Mouse (Mus musculus) 416B (cell line): ENCODE results near the gene Naa25.

ENCODE experiments used
- DNase-seq: peaks from one replicate; pipeline ENCODE4 v3.0.0; 2011; ENCODE audit warnings: low read depth

The Naa25 gene

DNA sequence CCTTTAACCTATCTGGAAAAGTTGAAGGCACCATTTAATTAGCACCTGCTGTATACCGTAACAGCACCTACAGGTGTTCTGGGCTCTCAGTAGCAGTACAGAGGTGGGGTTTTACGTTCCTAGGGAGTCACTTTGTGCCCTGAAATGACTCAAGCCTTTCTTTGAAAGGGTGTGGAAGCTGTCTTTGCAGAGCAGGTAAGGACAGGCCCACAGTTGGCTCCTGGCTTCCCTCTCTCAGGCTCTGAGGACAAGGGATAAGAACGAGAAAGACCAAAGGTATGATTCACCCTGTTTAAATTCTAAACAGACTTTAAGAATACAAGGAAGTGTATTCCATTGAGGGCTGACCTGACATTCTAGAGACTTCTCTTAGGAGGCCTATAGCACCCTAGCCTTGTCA is 4.3 kb upstream of the Naa25 start:
- DNase-seq: no peak

DNA sequence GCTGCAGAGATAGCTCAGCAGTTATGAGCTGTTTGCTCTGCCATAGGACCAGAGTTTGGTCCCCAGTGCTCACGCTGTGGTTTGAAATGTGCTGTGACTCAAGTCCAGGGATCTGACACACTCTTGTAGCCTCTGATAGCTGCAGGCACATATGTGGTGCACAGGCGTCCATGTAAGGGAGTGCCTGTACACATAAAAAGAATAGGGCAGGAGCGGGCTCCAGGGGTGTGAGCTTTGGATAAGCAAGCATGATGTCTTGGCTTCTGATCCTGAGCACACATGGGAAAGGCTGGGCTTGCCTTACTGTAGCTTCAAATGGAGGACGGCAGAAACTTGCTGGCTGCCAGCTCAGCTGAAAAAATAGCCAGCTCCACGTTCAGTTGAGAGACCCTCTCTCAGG is 2.1 kb upstream of the Naa25 start:
- DNase-seq: no peak

DNA sequence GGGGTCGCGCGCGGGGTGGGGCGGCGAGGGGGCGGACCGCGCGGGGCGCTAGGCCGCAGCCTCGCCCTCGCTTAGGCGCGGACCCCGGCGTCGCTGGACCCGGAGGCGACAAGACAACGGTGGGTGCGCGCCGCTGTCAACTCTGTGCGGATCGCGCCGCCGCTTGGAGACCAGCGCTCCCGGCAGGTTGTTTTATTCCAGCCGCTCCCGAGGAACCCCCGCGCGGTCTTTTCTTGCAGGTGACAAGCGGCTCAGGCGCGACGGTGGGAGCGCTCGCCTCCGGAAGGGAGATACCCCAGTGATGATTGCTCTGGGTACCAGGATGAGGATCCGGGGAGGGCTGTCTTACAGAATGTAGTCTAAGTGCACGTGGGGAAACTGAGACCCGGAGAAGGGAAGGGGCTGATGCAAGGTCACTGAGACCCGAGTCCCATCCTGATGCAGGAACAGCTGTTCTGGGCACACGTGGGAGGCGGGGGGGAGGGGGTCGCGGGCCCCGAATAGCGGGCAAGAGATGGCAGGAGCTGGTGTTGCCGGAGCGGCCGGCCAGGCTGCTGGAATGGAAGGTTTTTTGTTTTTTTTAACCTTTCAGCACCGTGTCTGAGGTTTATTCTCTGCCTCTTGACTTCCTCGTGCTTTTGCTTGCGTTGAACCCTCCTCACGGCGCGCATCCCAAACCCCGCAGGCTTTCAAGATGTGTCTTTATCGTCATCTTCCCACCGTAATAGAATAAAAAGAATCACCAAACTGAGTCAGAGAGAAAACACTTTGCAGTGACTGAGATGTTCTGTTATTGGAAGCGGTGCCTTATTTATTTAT is 619 bp downstream of the Naa25 start:
- peak; percentile 43 for DNase-seq

DNA sequence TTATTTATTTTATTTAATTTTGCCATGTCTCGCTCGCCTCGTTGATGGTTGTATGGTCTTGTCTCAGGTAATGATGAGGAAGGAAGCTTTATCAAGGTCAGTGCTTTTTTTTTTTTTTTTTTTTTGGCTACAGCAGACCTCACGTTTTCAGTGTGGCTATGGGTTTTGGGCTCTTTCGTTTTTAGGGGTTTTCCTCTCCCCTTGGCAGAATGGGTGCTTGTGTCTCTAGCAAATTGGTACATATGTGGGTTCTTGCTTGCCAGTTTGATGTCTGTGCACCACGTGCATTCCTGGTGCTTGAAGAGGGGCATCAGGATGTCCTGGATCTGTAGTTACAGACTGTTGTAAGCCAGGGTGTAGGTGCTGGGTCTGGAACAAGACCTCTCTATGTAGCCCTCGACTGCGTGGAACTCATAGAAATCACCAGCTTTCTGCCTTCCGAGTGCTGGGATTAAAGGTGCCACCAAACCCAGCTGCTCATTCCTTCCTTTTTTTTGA is 1.3 kb downstream of the Naa25 start:
- DNase-seq: no peak

DNA sequence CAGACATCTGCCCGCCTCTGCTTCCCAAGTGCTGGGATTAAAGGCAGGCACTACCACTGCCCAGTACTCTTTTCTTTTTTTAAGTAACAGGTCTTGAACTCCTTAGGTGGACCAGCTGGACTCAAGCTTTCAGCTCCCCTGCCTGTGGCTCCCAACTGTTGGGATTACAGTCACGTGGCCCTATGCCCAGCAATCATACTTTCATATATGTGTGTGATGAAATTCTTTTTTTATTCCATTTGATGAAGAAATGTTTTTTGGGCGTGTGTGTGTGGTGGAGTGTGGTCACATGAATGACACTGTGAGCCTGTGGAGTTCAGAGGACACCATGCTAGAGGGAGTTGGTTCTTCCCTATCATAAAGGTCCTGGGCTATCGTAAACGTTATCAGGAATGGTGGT is 1.8 kb downstream of the Naa25 start:
- DNase-seq: peak; percentile 41

DNA sequence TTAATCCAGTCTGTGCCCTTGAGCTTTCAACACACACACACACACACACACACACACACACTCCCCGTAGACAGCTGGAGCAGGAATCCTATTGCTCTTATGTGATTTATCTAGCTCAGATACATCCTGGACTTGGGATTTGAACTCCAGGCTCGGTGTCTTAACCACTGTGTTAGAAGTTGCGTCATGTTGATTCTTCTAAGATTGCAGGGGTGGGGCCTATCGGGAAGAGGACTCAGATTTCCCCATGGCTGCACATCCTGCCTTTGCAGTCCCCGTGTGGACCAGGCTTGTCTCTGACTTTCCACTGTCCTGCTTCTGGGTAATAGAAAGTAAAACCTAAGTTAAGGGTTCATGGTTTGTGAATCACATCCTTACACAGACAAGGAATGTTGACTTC is 2.3 kb downstream of the Naa25 start:
- DNase-seq: peak; percentile 76

DNA sequence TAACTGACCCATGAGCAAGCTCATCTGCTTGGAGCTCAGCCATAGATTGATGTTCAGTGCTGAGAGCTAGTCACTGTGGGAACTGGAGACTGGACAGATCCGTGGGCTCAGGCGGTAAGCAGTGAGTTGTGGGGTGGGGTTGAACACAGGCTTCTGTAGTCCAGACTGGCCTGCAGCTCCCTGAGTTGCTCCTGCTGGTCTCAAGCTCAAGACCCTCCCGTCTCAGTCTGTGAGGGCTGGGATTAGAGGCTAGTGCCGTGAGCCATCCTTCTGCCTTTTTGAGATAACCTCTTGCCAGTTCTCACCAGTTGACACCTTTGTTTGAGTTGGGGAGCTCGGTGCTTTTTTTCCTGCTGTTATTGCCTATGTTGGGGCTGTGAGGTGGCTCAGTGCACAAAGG is 3.1 kb downstream of the Naa25 start:
- DNase-seq: no peak

DNA sequence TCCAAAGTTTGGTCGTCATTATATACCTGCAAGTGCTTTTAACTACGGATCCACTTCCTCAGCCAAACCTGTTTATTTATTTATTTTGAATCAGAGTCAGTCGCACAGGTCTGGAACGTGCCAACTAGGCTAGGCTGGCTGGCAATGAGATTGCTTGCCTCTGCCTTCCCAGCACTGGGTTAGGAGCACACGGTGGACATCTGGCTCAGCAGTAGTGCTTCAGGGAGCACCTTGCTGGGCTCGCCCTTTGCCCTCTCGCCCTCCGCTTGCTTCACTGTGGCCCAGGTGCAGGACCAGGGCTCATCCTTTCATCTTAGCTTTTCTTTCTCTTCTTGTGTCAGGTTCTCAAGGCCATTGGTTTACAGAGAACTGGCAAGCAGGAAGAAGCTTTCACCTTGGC is 10.1 kb downstream of the Naa25 start:
- DNase-seq: no peak

DNA sequence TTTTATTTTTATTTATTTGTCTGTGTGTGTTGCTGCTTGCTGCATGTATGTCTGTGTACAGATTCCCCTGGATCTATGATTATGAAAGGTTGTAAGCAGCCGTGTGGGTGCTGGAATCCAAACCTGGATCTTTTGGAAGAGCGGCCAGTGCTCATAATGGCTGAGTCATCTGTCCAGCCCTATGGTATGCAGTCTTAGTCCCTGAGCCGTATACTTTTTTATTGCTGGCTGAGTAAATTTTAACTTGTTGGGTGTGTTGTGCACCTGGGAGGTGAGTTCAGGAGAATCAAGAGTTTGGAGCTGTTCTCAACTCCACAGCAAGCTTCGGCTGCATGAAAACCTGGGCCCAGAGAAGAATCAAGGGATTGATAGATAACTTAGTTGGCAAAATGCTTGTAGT is 13.2 kb downstream of the Naa25 start:
- no peak for DNase-seq

DNA sequence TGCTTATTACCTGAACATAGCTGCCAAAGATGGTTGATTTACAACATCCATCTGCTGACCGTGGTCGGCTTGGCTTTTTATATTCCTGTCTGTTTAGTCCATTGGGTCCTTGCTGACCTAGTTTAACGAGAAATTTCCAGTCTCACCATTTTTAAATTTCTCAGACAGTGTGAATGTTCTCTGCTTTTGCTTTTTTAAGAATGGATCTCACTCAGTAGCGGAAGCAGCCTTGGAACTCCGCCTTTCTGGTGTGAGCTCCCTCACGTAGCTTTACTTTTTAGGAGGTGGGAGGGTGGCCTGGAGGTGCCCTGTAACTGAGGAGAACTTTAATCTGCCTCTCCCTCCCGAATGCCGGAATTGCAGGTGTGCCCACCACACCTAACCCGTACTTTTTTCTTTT is 23.0 kb downstream of the Naa25 start:
- no peak for DNase-seq

DNA sequence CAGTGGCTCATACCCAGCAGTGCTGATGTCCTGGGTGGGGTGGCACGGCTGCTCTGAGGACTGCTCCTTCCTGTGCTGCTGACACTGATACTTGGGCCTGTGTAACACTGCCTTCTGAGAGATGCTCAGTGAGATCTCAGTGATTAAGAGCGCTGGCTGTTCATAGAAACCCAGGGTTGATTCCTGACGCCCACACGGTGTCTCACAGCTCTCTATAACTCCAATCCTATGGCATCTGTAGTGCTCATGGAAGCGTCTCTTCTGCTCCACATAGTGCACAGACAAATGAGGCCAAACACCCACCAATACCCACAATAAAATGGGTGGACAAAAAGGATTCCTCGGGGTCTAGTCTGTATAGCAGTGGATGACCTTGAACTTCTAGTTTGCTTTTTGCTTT is 25.1 kb downstream of the Naa25 start:
- no peak for DNase-seq

DNA sequence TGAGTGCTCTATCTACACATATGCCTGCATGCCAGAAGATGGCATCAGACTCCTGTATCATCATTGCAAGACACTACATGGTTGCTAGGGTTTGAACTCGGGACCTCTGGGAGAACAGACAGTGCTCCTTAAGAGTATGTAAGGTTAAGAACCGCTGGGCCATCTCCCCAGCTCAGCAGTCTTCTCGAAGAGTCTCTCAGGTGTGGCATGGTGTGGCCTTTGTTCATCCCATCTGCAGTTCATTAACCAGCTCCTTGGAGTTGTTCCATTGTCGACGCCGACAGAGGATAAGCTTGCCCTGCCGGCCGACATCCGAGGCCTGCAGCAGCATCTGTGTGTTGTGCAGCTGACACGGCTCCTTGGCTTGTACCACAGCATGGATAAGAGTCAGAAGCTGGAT is 25.6 kb downstream of the Naa25 start:
- no peak for DNase-seq

DNA sequence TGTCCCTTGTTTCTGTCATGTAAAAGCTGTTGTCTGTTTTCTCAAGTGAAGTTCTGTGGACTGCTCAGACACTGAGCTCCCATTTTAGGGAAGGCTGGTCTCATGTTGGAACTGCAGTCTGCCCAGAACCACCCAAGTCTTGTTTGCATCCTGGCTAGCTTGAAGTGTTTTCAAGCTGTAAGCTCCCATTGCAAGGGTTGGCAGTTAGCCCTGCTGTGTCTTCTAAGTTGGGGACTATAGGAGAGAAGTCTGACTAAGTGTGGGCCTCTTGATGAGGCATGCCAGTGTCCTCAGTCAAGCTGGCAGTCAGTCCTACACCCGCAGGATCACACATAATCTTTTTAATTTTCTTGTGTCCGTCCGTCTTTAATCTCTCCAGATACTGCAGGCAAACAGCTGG is 31.2 kb downstream of the Naa25 start:
- no peak for DNase-seq

DNA sequence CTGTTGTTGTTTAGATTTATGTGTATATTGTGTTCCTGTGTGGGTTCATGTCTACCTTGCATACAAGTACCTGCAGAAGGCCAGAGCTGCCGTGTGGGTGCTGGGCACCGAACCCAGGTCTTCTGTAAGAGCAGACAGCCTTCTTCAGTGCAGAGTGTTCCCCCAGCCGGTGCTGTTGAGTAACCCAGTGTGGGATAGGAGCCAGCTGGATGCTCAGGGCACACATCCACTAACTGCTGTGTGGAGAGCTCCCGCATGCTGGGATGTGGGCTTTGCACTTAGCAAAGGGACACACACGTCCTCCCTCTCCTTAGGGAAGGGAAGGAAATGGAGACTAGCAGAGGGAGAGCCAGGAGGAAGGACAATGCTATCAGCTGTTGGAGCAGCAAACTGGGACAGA is 40.4 kb downstream of the Naa25 start:
- no peak for DNase-seq

DNA sequence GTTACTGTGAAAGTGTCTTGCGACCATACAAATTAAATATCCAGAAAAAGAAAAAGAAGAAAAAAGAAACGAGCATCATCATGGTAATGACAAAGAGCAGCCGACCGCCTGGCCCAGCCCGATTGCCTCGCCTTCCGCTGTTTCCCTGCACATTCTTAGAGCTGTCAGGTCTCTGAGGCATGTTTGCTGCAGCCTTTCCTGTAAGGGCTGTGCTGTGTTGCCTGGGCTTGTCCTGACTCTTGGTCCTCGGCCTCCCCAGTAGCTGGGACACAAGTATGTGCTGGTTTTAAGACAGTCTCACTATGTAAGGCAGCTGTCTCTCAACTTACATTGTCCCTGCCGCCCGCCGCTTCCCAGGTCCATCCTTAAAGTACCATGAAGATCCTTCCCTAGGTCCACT is 41.0 kb downstream of the Naa25 start:
- no peak for DNase-seq

DNA sequence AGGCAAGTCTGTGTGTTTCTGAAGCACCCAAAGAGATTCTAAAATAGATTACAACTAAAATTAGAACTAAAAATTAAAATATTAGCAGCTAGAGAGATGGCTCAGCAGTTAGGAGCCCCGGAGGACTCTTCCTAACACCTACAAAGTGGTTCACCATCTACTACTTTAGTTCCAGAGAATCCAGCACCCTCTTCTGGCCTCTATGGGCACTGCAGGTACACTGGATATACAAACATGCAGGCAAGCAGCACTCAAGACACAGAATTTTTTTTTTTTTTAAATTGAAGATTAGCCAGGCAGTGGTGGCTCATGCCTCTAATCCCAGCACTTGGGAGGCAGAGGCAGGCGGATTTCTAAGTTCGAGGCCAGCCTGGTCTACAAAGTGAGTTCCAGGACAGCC is 45.8 kb downstream of the Naa25 start:
- peak; percentile 74 for DNase-seq

DNA sequence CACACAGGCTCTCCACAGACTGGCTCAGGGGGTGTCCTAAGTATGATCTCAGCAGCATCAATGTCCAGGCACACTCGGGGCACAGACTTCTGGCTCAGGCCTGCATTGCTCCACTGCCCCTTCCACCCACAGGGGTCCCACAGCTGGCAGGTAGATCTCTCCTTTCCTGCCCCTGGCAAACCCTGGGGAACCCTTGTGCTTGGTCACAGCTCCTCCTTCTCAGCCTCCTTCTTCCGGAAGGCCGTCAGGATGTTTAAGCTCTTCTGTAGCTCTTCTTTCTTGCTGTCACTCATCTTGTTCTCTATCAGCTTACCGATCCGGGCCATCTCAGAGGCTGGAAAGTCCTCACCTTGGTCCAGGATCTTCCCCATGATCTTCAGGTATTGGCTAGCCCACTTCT is 47.1 kb downstream of the Naa25 start:
- DNase-seq: no peak

DNA sequence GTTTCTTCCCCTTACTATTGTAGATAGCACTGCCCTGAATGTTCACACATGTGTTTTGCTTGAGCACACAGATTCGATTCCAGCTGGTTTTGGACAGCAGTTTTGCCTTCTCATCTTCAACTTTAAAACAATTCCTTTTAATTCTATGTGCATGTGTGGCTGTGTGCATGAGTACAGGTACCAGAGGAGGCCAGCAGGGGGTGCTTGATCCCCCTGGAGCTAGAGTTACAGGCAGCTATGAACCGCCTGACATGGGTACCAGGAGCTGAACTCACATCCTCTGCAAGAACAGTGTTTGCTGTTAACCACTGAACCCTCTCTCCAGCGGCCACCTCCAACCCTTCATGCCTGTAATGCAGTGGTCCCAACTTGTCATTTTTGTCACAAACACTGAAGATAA is 50.7 kb downstream of the Naa25 start:
- peak; percentile 51 for DNase-seq

DNA sequence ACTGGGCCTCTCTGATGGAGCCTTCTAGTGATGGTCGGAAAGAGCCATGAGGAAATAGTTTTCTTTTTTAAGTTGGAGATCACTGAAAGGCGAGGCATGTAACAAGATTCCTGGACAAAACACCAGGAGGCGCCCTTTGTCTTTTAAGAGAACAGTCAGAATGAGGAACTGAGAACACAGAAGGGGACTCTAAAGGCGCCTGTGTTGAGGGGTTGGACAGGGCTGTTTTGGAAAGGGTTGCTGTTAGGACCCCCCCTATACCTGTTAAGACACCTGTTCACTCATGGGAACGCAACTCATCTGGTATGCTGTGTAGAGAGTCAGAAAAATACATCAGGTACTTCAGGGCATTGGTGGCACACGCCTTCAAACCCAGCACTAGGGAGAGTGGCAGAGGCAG is 52.2 kb downstream of the Naa25 start:
- peak; percentile 87 for DNase-seq

DNA sequence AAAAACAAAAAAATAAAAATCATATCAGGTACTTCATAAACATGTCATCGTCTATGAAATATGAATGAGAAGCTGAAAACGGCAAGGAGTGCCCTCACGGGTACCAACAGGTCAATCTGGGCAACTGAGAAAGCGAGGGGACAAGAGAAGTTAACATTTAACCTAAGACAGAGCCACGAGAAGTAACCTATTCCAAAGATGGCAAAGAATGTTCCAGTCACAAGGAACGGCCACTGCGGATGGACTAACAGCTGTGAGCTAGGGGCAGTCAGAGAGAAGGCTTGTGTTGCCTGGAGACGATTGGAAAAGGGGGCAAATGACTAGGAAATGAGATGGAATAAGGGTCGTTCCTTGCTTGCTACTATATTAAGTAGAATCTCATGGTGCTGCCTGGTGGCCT is 52.7 kb downstream of the Naa25 start:
- no peak for DNase-seq

DNA sequence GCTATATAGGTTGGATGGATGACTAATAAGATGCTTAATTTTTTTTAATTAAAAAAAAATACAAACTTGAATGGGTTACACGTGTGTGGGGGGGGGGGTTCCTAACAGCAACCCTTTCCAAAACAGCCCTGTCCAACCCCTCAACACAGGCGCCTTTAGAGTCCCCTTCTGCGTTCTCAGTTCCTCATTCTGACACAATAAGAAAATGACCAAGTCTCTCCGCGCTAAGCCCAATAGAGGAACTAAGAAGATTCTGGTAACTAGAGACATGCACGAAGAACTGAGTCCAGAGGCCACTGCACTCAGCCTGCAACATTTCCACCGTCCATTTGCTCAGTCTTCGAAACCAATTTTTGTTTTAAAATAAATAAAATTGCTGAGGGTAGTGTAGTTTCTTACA is 53.5 kb downstream of the Naa25 start:
- DNase-seq: peak; percentile 85

DNA sequence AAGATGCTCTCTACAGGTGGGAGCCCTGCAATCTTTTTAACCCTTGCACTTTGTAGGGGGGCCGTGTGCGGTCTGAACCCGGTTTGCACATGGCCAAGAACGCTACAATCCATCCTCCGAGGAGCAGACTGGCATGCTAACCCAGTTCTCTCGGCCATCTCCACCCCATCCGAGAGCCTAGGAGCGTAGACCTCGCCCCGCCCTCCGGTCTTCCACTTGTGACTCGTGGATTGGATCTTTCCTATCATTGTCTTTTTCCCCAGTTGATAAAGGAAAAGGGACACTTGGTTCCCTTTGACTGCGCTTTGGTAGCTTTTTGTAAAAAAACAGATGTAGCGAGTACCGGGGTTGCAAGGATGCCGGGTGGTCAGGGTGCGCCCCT is 53.9 kb downstream of the Naa25 start, which contains the start of gene Tmem116:
Gene Tmem116 (plus strand): TSS at position 250 of the 382 bp plus-strand sequence.
- DNase-seq: peak; percentile 56

DNA sequence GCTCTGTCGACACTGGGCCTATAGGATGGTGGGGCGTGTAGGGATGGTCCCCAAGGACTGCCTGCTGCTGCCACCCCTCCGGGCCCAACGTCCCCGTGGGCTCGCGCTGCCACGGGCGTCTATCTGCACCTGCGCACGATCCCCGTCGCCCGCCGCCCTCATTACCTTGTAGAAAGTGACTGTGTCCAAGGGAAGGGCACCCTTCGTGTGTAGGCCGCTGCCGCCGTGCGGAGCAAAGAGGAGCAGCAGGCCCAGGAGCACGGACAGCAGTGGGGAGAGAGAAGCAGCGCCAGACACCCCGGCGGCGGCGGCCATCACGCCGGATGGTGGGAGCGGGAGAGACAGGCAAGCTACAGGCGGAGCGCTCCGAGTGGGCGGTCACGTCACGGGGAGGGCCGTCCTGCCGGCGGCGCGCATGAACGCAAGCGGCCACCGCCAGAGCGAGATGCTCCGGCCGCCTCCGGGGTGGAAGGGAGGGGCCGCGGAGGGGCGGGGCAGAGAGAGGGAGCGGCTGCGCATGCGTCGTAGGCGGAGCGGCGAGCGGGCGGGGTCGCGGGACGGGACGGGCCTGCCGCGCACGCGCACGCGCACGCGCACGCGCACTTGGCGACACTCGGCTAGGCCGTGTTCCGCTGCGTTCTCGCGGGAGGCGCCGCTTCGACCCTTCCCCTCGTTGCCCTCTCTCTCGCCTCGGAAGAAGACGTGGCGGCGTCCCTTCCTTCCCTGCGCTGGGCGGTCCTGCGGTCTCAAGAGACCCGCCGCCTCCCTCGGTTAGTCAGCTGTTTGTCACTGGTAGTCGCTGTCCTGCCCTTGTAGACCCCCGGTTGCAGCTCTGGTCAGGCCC is 54.5 kb downstream of the Naa25 start, which contains the start of gene Erp29:
Gene Erp29 (minus strand): TSS at position 481 of the 844 bp plus-strand sequence.
- DNase-seq: peak; percentile 94
